Mouse (Mus musculus): ENCODE data around the gene Ccdc124. TPM values are rescaled to one million over a fixed set of nuclear protein-coding genes. Genes with fewer than 3 reads are reported as not detected.

Gene Ccdc124
- total and polyA plus RNA-seq, 2 experiments: 22.1 to 34.4 TPM

GRCm38 (mm10) chr8:70850947-70851346, 22.8 kb downstream of the Ccdc124 start:
- no peak for DNase-seq (ENCODE audit: extremely low read depth, low read depth, low spot score)
- H3K27ac ChIP-seq (replicated peaks; ENCODE audit: insufficient read depth, low read depth, low read length): no peak overlapping the region
- no peaks in the 10 kb centered on the region for H3K36me3 ChIP-seq (ENCODE audit: control insufficient read depth, insufficient read depth, low read length)
- no peaks in the 10 kb centered on the region for H3K79me2 ChIP-seq (ENCODE audit: control insufficient read depth, insufficient read depth, low read length)
- no peaks in the 10 kb centered on the region for H3K4me1 ChIP-seq (ENCODE audit: control insufficient read depth, insufficient read depth, low read length)
- H3K4me3 ChIP-seq (ENCODE audit: insufficient read depth, low read depth, low read length): no peak overlapping the region
- H3K27me3 ChIP-seq (ENCODE audit: control insufficient read depth, insufficient read depth, low read length): no peaks in the 10 kb centered on the region
- WGBS: 87% methylated on average over 4 of the region's 4 CpGs
- H3K9ac ChIP-seq (ENCODE audit: low read depth, low read length): no peak overlapping the region
- no peak for TF ChIP-seq POLR2A (IDR thresholded peaks at IDR 0.05; ENCODE audit: extremely low read depth, insufficient read depth, low read length)
- no peak for TF ChIP-seq CTCF (IDR thresholded peaks at IDR 0.05; ENCODE audit: low read depth, low read length)

- Histone ChIP-seq H3K36me3 (ENCODE audit: control insufficient read depth, insufficient read depth, low read length) (no peaks in the 10 kb centered on the region), H3K79me2 (ENCODE audit: control insufficient read depth, insufficient read depth, low read length) (no peaks in the 10 kb centered on the region), H3K9ac (ENCODE audit: low read depth, low read length) (no peak overlapping the region), H3K4me3 (ENCODE audit: insufficient read depth, low read depth, low read length) (no peak overlapping the region), H3K4me1 (ENCODE audit: control insufficient read depth, insufficient read depth, low read length) (no peaks in the 10 kb centered on the region), H3K27ac (replicated peaks; ENCODE audit: insufficient read depth, low read depth, low read length) (no peak overlapping the region), H3K27me3 (ENCODE audit: control insufficient read depth, insufficient read depth, low read length) (no peaks in the 10 kb centered on the region)
- WGBS: 78% methylated on average over 7 of the region's 7 CpGs
- no peak for DNase-seq (ENCODE audit: extremely low read depth, low read depth, low spot score)
- TF ChIP-seq CTCF (IDR thresholded peaks at IDR 0.05; ENCODE audit: low read depth, low read length) (no peak), POLR2A (IDR thresholded peaks at IDR 0.05; ENCODE audit: extremely low read depth, insufficient read depth, low read length) (no peak)
Observed at GRCm38 (mm10) chr8:70850132-70850845, 23.4 kb downstream of the Ccdc124 start.

GRCm38 (mm10) chr8:70849333-70849990, 24.3 kb downstream of the Ccdc124 start:
- Histone ChIP-seq H3K27ac (replicated peaks; ENCODE audit: insufficient read depth, low read depth, low read length) (no peak overlapping the region), H3K36me3 (ENCODE audit: control insufficient read depth, insufficient read depth, low read length) (no peaks in the 10 kb centered on the region), H3K79me2 (ENCODE audit: control insufficient read depth, insufficient read depth, low read length) (no peaks in the 10 kb centered on the region), H3K27me3 (ENCODE audit: control insufficient read depth, insufficient read depth, low read length) (no peaks in the 10 kb centered on the region), H3K9ac (ENCODE audit: low read depth, low read length) (no peak overlapping the region), H3K4me3 (ENCODE audit: insufficient read depth, low read depth, low read length) (no peak overlapping the region), H3K4me1 (ENCODE audit: control insufficient read depth, insufficient read depth, low read length) (no peaks in the 10 kb centered on the region)
- DNase-seq (ENCODE audit: extremely low read depth, low read depth, low spot score): no peak
- TF ChIP-seq POLR2A (IDR thresholded peaks at IDR 0.05; ENCODE audit: extremely low read depth, insufficient read depth, low read length): no peak
- no peak for TF ChIP-seq CTCF (IDR thresholded peaks at IDR 0.05; ENCODE audit: low read depth, low read length)
- WGBS: 76% methylated on average over 3 of the region's 3 CpGs

- Histone ChIP-seq H3K4me3 (ENCODE audit: insufficient read depth, low read depth, low read length) (no peak overlapping the region), H3K4me1 (ENCODE audit: control insufficient read depth, insufficient read depth, low read length) (no peaks in the 10 kb centered on the region), H3K27me3 (ENCODE audit: control insufficient read depth, insufficient read depth, low read length) (no peaks in the 10 kb centered on the region), H3K9ac (ENCODE audit: low read depth, low read length) (no peak overlapping the region), H3K27ac (replicated peaks; ENCODE audit: insufficient read depth, low read depth, low read length) (no peak overlapping the region), H3K79me2 (ENCODE audit: control insufficient read depth, insufficient read depth, low read length) (no peaks in the 10 kb centered on the region), H3K36me3 (ENCODE audit: control insufficient read depth, insufficient read depth, low read length) (no peaks in the 10 kb centered on the region)
- DNase-seq (ENCODE audit: extremely low read depth, low read depth, low spot score): no peak
- TF ChIP-seq POLR2A (IDR thresholded peaks at IDR 0.05; ENCODE audit: extremely low read depth, insufficient read depth, low read length) (no peak), CTCF (IDR thresholded peaks at IDR 0.05; ENCODE audit: low read depth, low read length) (peak; percentile 24; the same call in 1 of the 2 replicates)
- 67% methylated on average over 15 of the region's 15 CpGs for WGBS
Observed at GRCm38 (mm10) chr8:70846371-70847154, 27.2 kb downstream of the Ccdc124 start.

- H3K4me1 ChIP-seq (ENCODE audit: control insufficient read depth, insufficient read depth, low read length): peaks cover 6% of the 10 kb centered on the region
- 65% methylated on average over 5 of the region's 5 CpGs for WGBS
- TF ChIP-seq POLR2A (IDR thresholded peaks at IDR 0.05; ENCODE audit: extremely low read depth, insufficient read depth, low read length) (no peak), CTCF (IDR thresholded peaks at IDR 0.05; ENCODE audit: low read depth, low read length) (no peak)
- no peak for DNase-seq (ENCODE audit: extremely low read depth, low read depth, low spot score)
- H3K27ac ChIP-seq (replicated peaks; ENCODE audit: insufficient read depth, low read depth, low read length): no peak overlapping the region
- no peaks in the 10 kb centered on the region for H3K27me3 ChIP-seq (ENCODE audit: control insufficient read depth, insufficient read depth, low read length)
- no peak overlapping the region for H3K4me3 ChIP-seq (ENCODE audit: insufficient read depth, low read depth, low read length)
- no peak overlapping the region for H3K9ac ChIP-seq (ENCODE audit: low read depth, low read length)
- H3K79me2 ChIP-seq (ENCODE audit: control insufficient read depth, insufficient read depth, low read length): no peaks in the 10 kb centered on the region
- no peaks in the 10 kb centered on the region for H3K36me3 ChIP-seq (ENCODE audit: control insufficient read depth, insufficient read depth, low read length)
Observed at GRCm38 (mm10) chr8:70845108-70845507, 28.6 kb downstream of the Ccdc124 start.

All from liver, adult 2 months (tissue).